Mouse (Mus musculus) midbrain, embryonic 16.5 days (tissue): ENCODE results near the gene Olfr992. TPM values are rescaled to one million over a fixed set of nuclear protein-coding genes. Genes with fewer than 3 reads are reported as not detected.
"Not testable (repeated sequence)": the region's sequence is repeated elsewhere in the genome, so short reads cannot be mapped to it uniquely, and the experiment has no call there.

Source experiments
- ATAC-seq: fragments of 200-750 bp; cut with Nextera tagmentation; 2 replicates; pipeline ENCODE4 v1.8.0; 2017; ENCODE audit warnings: moderate TSS enrichment
- H3K27ac ChIP-seq: fragments of 300-500 bp; sonication (generic); 2 replicates; pipeline ENCODE4 v1.5.1; 2014; ENCODE audit warnings: mild to moderate bottlenecking, low read length, mixed read lengths
- H3K27me3 ChIP-seq: fragments of 300-500 bp; sonication (generic); 2 replicates; pipeline ENCODE4 v1.6.1; 2014; ENCODE audit warnings: low read depth, low read length, mixed read lengths; ENCODE audit not compliant: control insufficient read depth, insufficient read depth
- H3K36me3 ChIP-seq: fragments of 300-500 bp; sonication (generic); 2 replicates; pipeline ENCODE4 v1.6.1; 2014; ENCODE audit warnings: mild to moderate bottlenecking, low read length, moderate library complexity, mixed read lengths; ENCODE audit not compliant: control insufficient read depth, insufficient read depth
- H3K4me1 ChIP-seq: fragments of 300-500 bp; sonication (generic); 2 replicates; pipeline ENCODE4 v1.6.1; 2014; ENCODE audit warnings: mild to moderate bottlenecking, low read length, mixed read lengths; ENCODE audit not compliant: control insufficient read depth, insufficient read depth
- H3K4me2 ChIP-seq: fragments of 300-500 bp; sonication (generic); 2 replicates; pipeline ENCODE4 v1.6.1; 2014; ENCODE audit warnings: mild to moderate bottlenecking, low read length, mixed read lengths
- H3K4me3 ChIP-seq: fragments of 300-500 bp; sonication (generic); 2 replicates; pipeline ENCODE4 v1.5.1; 2014; ENCODE audit warnings: low read depth, mild to moderate bottlenecking, low read length, moderate library complexity, mixed read lengths
- H3K9ac ChIP-seq: fragments of 300-500 bp; sonication (generic); 2 replicates; pipeline ENCODE4 v1.6.1; 2014; ENCODE audit warnings: low read depth, low read length, mixed read lengths
- H3K9me3 ChIP-seq: fragments of 300-500 bp; sonication (generic); replicated peaks from 2 replicates; pipeline ENCODE4 v1.6.1; 2014; ENCODE audit warnings: mild to moderate bottlenecking, low read length, mixed read lengths; ENCODE audit not compliant: control insufficient read depth, poor library complexity, severe bottlenecking
- WGBS: fragments of 180-500 bp; shearing (Covaris S2); extraction: QIAGEN DNeasy Blood & Tissue Kit; methylation state at CpG from one replicate; pipeline ENCODE4 v1.1.7; 2014; 5-methylcytosine and 5-hydroxymethylcytosine counted together
- polyA plus RNA-seq: library from polyadenylated mRNA; unstranded; fragments of >200 nt; fragmentation: Nextera tagmentation; extraction: Ambion mirVana; gene quantifications from 2 replicates; pipeline ENCODE4 v1.2.1, GENCODE M21; 2015

Gene Olfr992
- not detected in 2 replicates for polyA plus RNA-seq

DNA sequence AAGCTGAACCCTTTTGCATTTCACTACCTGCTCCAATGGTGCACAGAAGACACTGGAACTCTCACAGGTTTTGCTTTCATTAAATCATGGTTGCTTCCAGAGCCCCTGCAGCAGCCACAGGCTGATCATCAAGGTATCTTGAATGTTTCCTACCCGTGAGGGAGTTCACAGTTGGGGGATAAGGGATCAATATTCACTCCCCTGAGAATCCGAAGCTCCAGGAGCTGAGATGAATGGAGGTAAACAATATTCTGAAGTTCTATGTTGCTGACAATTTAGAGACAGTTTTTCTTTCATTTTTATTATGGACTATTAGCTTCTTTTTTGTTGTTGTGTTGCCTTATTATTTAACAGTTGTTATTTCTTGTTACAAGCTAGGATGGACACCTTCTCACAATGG, at the start of gene Olfr992:
Gene Olfr992 (minus strand): TSS at position 101 of the 400 bp plus-strand sequence.
- Histone ChIP-seq H3K9ac (no peak within 1 kb of the TSS), H3K4me2 (no peak within 1 kb of the TSS), H3K4me1 (no peaks in the 10 kb centered on the region), H3K27ac (no peak within 1 kb of the TSS), H3K36me3 (no peaks in the 10 kb centered on the region), H3K4me3 (no peak within 1 kb of the TSS), H3K27me3 (no peaks in the 10 kb centered on the region), H3K9me3 (no peaks in the 10 kb centered on the region)
- ATAC-seq, result no peak
- WGBS, result 60% methylated on average over 2 of the region's 2 CpGs

DNA sequence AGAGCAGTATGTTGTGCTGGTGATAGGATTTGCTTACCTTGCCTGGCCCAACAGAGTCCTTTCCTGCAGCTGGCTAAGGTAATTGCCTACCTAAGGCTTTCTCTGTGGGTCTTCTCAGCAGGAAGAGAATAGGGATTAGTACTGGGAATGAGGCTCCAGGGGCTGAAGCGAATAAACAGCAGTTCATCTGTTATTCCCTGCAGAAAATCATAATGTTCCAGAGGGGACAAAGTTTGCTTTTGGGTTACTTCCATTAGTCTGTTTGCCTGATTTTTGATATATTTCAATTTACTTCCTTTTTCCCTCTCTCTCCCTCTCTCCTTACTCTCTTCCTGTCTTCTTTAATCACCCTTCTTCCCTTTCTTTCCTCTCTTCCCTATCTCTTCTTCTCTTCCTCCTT, 34.3 kb upstream of the Olfr992 start, which contains the start of gene Olfr995:
Gene Olfr995 (minus strand): TSS at position 101 of the 400 bp plus-strand sequence.
- Histone ChIP-seq H3K4me2 (no peak within 1 kb of the TSS), H3K4me3 (no peak within 1 kb of the TSS), H3K27me3 (no peaks in the 10 kb centered on the region), H3K27ac (no peak within 1 kb of the TSS), H3K36me3 (no peaks in the 10 kb centered on the region), H3K9ac (no peak within 1 kb of the TSS), H3K4me1 (no peaks in the 10 kb centered on the region), H3K9me3 (no peaks in the 10 kb centered on the region)
- no peak for ATAC-seq
- 4% methylated on average over 1 of the region's 1 CpGs for WGBS

DNA sequence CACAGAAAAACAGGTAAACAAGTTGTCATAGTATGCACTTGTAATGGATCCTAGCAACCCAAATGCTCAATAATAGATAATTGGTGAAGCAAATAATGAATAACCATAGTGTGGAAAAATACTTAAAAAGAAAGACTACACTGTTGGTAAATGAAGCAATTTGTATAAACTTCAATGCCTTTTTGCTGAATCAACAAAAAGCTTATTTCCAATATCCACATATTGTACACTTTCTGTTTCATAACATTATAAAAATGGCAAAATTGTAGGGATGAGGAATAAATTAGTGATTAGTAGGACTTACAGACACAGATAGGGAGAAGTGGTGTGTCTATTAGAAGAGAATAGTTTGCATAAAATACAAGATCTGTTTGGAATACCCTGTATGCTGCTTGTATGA, 33.3 kb upstream of the Olfr992 start:
- Histone ChIP-seq H3K27ac (no peak overlapping the region), H3K4me3 (no peak overlapping the region), H3K4me1 (no peaks in the 10 kb centered on the region), H3K9me3 (no peaks in the 10 kb centered on the region), H3K27me3 (no peaks in the 10 kb centered on the region), H3K36me3 (no peaks in the 10 kb centered on the region), H3K9ac (no peak overlapping the region), H3K4me2 (no peak overlapping the region)
- no peak for ATAC-seq

DNA sequence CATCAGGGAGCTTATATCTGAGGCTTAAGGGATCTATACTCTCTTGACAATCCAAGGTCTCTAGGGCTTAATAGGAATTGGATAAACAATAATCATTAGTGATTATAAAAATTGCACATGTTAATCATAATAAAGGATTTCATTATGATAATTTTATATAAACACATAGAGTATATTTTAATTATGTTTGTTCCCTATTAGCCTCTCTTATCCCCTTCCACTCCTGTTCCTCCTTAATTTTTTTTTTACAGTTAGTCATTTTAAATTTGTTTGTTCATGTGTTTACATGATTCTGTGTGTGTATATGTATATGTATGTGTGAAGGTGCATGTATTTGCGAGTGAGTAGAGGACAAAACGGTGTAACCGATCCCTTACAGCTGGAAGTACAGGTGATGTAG, 27.1 kb upstream of the Olfr992 start, which contains the start of gene Olfr994:
Gene Olfr994 (minus strand): TSS at position 101 of the 400 bp plus-strand sequence.
- no peak within 1 kb of the TSS for H3K4me2 ChIP-seq
- no peak within 1 kb of the TSS for H3K27ac ChIP-seq
- no peak within 1 kb of the TSS for H3K4me3 ChIP-seq
- H3K4me1 ChIP-seq, result no peaks in the 10 kb centered on the region
- whole genome bisulfite sequencing, result 92% methylated on average over 3 of the region's 3 CpGs
- H3K9me3 ChIP-seq, result no peaks in the 10 kb centered on the region
- no peak within 1 kb of the TSS for H3K9ac ChIP-seq
- no peak for ATAC-seq
- H3K27me3 ChIP-seq, result no peaks in the 10 kb centered on the region
- H3K36me3 ChIP-seq, result no peaks in the 10 kb centered on the region

DNA sequence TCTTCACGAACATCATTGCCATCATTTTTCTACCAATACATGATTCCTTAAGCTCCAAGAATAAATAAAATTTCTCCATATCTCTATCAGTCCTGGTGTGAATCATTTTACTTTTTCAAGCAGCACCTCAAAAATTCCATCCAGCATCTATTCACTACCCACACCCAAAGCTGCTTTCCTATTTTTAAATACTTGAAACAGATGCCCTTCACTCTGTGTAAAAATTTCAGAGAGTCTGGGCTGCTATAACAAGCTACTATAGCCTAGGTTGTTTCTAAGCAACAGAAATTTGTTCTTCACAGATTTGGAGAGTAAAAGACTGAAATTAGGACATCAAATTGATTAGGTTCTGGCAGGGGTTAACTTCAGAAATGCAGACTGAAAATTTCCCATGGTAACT, 16.6 kb upstream of the Olfr992 start:
- no peak for ATAC-seq
- 91% methylated on average over 1 of the region's 1 CpGs for whole genome bisulfite sequencing
- Histone ChIP-seq H3K27me3 (no peaks in the 10 kb centered on the region), H3K9me3 (no peaks in the 10 kb centered on the region), H3K9ac (no peak overlapping the region), H3K4me2 (no peak overlapping the region), H3K27ac (no peak overlapping the region), H3K4me3 (no peak overlapping the region), H3K4me1 (no peaks in the 10 kb centered on the region), H3K36me3 (no peaks in the 10 kb centered on the region)

DNA sequence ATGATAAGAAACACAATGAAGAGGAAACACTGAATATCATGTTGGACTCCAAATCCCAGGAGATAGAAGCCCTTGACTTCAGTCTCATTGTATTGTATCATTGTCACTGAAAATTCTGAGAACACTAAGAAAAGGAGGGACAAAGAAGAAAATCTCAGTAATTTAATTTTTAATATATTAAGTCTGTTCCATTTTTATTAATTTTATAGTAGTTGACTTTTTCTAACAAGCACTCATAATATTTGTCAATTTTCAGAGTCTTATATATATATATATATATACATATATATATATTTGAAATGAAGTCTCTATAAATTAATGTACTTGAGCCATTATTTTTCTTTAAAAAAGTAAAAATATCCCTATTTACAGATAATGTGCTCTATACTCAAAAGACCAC, 5.5 kb upstream of the Olfr992 start, which contains the start of gene Olfr993:
Gene Olfr993 (minus strand): TSS at position 101 of the 400 bp plus-strand sequence.
- Histone ChIP-seq H3K36me3 (no peaks in the 10 kb centered on the region), H3K27me3 (no peaks in the 10 kb centered on the region), H3K4me2 (no peak within 1 kb of the TSS), H3K9ac (no peak within 1 kb of the TSS), H3K4me1 (no peaks in the 10 kb centered on the region), H3K4me3 (no peak within 1 kb of the TSS), H3K27ac (no peak within 1 kb of the TSS), H3K9me3 (no peaks in the 10 kb centered on the region)
- ATAC-seq, result no peak

DNA sequence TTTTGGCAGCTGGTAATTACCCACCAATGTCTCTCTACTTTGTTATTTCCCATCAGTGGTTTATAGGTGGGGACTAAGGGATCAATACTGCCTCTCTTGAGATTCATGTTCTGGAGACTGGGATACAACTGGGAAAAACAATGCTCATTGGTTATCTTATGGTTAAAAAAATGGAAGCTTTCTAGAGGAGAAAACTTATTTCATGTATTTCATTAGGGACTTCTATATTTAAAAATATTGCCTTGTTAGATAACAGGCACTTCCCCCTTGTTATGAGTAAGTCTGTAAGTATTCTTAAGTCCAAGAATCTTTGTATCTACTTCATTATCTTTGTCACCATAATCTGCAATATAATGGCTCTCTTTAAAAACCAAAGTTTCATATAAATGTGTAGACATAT, 46.1 kb downstream of the Olfr992 start, which contains the start of gene Olfr988:
Gene Olfr988 (minus strand): TSS at position 101 of the 400 bp plus-strand sequence.
- not testable (repeated sequence) for H3K4me3 ChIP-seq, H3K4me2 ChIP-seq, H3K9ac ChIP-seq, H3K36me3 ChIP-seq, ATAC-seq, H3K27me3 ChIP-seq, H3K4me1 ChIP-seq, H3K27ac ChIP-seq, H3K9me3 ChIP-seq

Other genes with a start within 250 kb of the Olfr992 start
- 15.2 and 15.8 TPM in 2 replicates for gene Lrrc55, start 212.3 kb downstream of the Olfr992 start, polyA plus RNA-seq
- not detected in 2 replicates for gene Olfr987, start 70.2 kb downstream of the Olfr992 start, polyA plus RNA-seq
- gene Olfr988, start 46.2 kb downstream of the Olfr992 start, polyA plus RNA-seq, result not detected in 2 replicates
- not detected in 2 replicates for gene Olfr993, start 5.4 kb upstream of the Olfr992 start, polyA plus RNA-seq
- gene Olfr994, start 27.0 kb upstream of the Olfr992 start, polyA plus RNA-seq, result not detected in 2 replicates
- gene Olfr995, start 34.2 kb upstream of the Olfr992 start, polyA plus RNA-seq, result not detected in 2 replicates
- gene 4833423E24Rik, start 109.6 kb upstream of the Olfr992 start, polyA plus RNA-seq, result 0.26 and 0.28 TPM in 2 replicates
- gene Olfr996, start 169.7 kb upstream of the Olfr992 start, polyA plus RNA-seq, result not detected in 2 replicates
- not detected in 2 replicates for gene Olfr998, start 179.5 kb upstream of the Olfr992 start, polyA plus RNA-seq
- not detected in 2 replicates for gene Olfr1000, start 202.4 kb upstream of the Olfr992 start, polyA plus RNA-seq
- gene Olfr1002, start 241.2 kb upstream of the Olfr992 start, polyA plus RNA-seq, result not detected in 2 replicates